Mouse (Mus musculus) liver, embryonic 14.5 days (tissue): ENCODE measurements around the gene Clasp1. TPM values are rescaled to one million over a fixed set of nuclear protein-coding genes. Genes with fewer than 3 reads are reported as not detected.

Source experiments
- ATAC-seq: fragments of 200-750 bp; cut with Nextera tagmentation; 2 replicates; pipeline ENCODE4 v1.8.0; 2017; ENCODE audit warnings: moderate number of reproducible peaks, mild to moderate bottlenecking, moderate library complexity; ENCODE audit not compliant: insufficient read depth
- DNase-seq, 3 experiments: peaks; one replicate each; pipeline ENCODE4 v3.0.0-alpha.2; 2012 to 2013; ENCODE audit warnings: low read depth in 3 of 3, low spot score in 3 of 3
- H3K27ac ChIP-seq: fragments of 300-500 bp; sonication (generic); 2 replicates; pipeline ENCODE4 v1.5.1; 2014; ENCODE audit warnings: moderate library complexity, mild to moderate bottlenecking, control low read depth, inconsistent platforms
- H3K27me3 ChIP-seq: fragments of 300-500 bp; sonication (generic); 2 replicates; pipeline ENCODE4 v1.6.1; 2014; ENCODE audit warnings: mild to moderate bottlenecking, low read length, moderate library complexity; ENCODE audit not compliant: control insufficient read depth, insufficient read depth
- H3K36me3 ChIP-seq: fragments of 300-500 bp; sonication (generic); replicated peaks from 2 replicates; pipeline ENCODE4 v1.6.1; 2014; ENCODE audit warnings: low read depth; ENCODE audit not compliant: control insufficient read depth, insufficient read depth
- H3K4me1 ChIP-seq, 2 experiments: fragments of 200-500 bp in 1 of 2; fragments of 300-500 bp in 1 of 2; sonication (generic) in 1 of 2; replicated peaks; 2 replicates each; pipeline ENCODE4 v1.6.1; 2012 to 2014; ENCODE audit warnings: antibody characterized with exemption in 1 of 2, inconsistent platforms in 1 of 2, low read length in 1 of 2; ENCODE audit not compliant: control insufficient read depth in 2 of 2, insufficient read depth in 2 of 2
- H3K4me2 ChIP-seq: fragments of 300-500 bp; sonication (generic); 2 replicates; pipeline ENCODE4 v1.6.1; 2014; ENCODE audit warnings: low read depth, mild to moderate bottlenecking, control low read depth, moderate library complexity
- H3K4me3 ChIP-seq, 2 experiments: fragments of 200-500 bp in 1 of 2; fragments of 300-500 bp in 1 of 2; sonication (generic) in 1 of 2; 2 replicates each; pipeline ENCODE4 v1.5.1; 2012 to 2014; ENCODE audit warnings: low read depth in 2 of 2, low read length in 2 of 2, mild to moderate bottlenecking in 2 of 2, control low read depth in 1 of 2, inconsistent platforms in 1 of 2, moderate library complexity in 1 of 2; ENCODE audit not compliant: insufficient read depth in 1 of 2
- H3K9ac ChIP-seq: fragments of 300-500 bp; sonication (generic); replicated peaks from 2 replicates; pipeline ENCODE4 v1.6.1; 2014; ENCODE audit warnings: mild to moderate bottlenecking, control low read depth, moderate library complexity
- H3K9me3 ChIP-seq: fragments of 300-500 bp; sonication (generic); 2 replicates; pipeline ENCODE4 v1.6.1; 2016; ENCODE audit warnings: low read length, mixed read lengths; ENCODE audit not compliant: control insufficient read depth
- CTCF ChIP-seq: IDR thresholded peaks from 2 replicates; pipeline ENCODE4 v1.5.1; 2016; ENCODE audit warnings: antibody characterized with exemption, low read depth, control low read depth
- EP300 ChIP-seq: IDR thresholded peaks from 2 replicates; pipeline ENCODE4 v1.6.1; 2016; ENCODE audit warnings: antibody characterized with exemption, low read depth
- WGBS: fragments of 180-500 bp; shearing (Covaris S2); extraction: QIAGEN DNeasy Blood & Tissue Kit; methylation state at CpG from one replicate; pipeline ENCODE4 v1.1.7; 2014; ENCODE audit not compliant: insufficient replicate concordance; 5-methylcytosine and 5-hydroxymethylcytosine counted together
- polyA plus RNA-seq, 2 experiments: library from polyadenylated mRNA; depleted of rRNA in 1 of 2; stranded (reverse) in 1 of 2; unstranded in 1 of 2; fragments of >200 nt; fragmentation: Nextera tagmentation in 1 of 2; extraction: Ambion mirVana in 1 of 2; gene quantifications; 2 replicates each; pipeline versions ENCODE4 v1.2.1 to v1.2.3; 2012 to 2014

The Clasp1 gene
- polyA plus RNA-seq, 2 experiments = 6.5 to 8.8 TPM

GRCm38 (mm10) chr1:118454817-118455216 is 66.0 kb downstream of the Clasp1 start:
- Histone ChIP-seq H3K27ac (no peak overlapping the region), H3K27me3 (no peaks in the 10 kb centered on the region), H3K9ac (no peak overlapping the region), H3K9me3 (no peaks in the 10 kb centered on the region), H3K4me1 (peaks cover 30 to 36% of the 10 kb centered on the region in 2 experiments), H3K4me3 (no peak overlapping the region), H3K4me2 (no peak overlapping the region), H3K36me3 (no peaks in the 10 kb centered on the region)
- DNase-seq (no peak), ATAC-seq (no peak)
- TF ChIP-seq EP300 = no peak
- TF ChIP-seq CTCF = no peak
- 79% methylated on average over 4 of the region's 4 CpGs for WGBS

- no peak for ATAC-seq
- Histone ChIP-seq H3K27me3 (no peaks in the 10 kb centered on the region), H3K4me1 (peaks cover 34 to 38% of the 10 kb centered on the region in 2 experiments), H3K36me3 (no peaks in the 10 kb centered on the region), H3K27ac (peak overlapping the region; percentile 97), H3K4me3 (peak overlapping the region; percentile 22 to 30), H3K9ac (peak overlapping the region; percentile 63), H3K4me2 (peak overlapping the region; percentile 87), H3K9me3 (no peaks in the 10 kb centered on the region)
- WGBS = 30% methylated on average over 11 of the region's 11 CpGs
- no peak for TF ChIP-seq CTCF
- peak; percentile 70 for TF ChIP-seq EP300
- DNase-seq = no peak
Measured at GRCm38 (mm10) chr1:118457256-118457882, 68.5 kb downstream of the Clasp1 start.

DNA sequence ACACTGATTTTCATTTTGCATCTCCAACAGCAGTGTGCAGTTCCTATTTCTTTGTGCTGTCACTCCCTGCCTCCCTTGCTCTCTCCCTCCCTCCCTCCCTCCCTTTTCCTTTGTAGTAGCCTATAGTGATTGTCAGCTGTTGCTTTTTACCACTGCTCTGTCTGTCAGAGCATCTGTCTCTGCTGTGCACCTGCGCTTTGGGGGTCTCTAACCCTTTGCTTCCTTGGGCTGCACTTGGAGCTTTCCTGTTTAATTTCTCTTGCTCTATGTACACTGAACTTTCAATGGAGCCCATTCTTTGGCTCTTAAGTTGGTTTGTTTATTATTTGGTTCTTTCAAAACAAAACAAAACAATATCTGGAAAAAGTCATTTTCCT is 69.0 kb downstream of the Clasp1 start:
- Histone ChIP-seq H3K27ac (peak overlapping the region; percentile 97), H3K4me2 (peak overlapping the region; percentile 87), H3K27me3 (no peaks in the 10 kb centered on the region), H3K9ac (peak overlapping the region; percentile 63), H3K4me3 (peak overlapping the region; percentile 22 to 30), H3K9me3 (no peaks in the 10 kb centered on the region), H3K36me3 (no peaks in the 10 kb centered on the region), H3K4me1 (peaks cover 34 to 38% of the 10 kb centered on the region in 2 experiments)
- TF ChIP-seq CTCF = no peak
- no peak for TF ChIP-seq EP300
- 43% methylated on average over 1 of the region's 1 CpGs for WGBS
- ATAC-seq (no peak), DNase-seq (no peak)

- H3K4me2 ChIP-seq = peak overlapping the region; percentile 87
- WGBS = 59% methylated on average over 3 of the region's 3 CpGs
- peak overlapping the region; percentile 97 for H3K27ac ChIP-seq
- H3K27me3 ChIP-seq = no peaks in the 10 kb centered on the region
- H3K9me3 ChIP-seq = no peaks in the 10 kb centered on the region
- peaks cover 34 to 38% of the 10 kb centered on the region in 2 experiments for H3K4me1 ChIP-seq
- TF ChIP-seq EP300 (no peak), CTCF (no peak)
- ATAC-seq (no peak), DNase-seq (no peak)
- H3K4me3 ChIP-seq = peak overlapping the region in 1 of 2 experiments; percentile 82; a peak in 3 of 4 replicates
- no peaks in the 10 kb centered on the region for H3K36me3 ChIP-seq
- peak overlapping the region; percentile 86 for H3K9ac ChIP-seq
Measured at GRCm38 (mm10) chr1:118458279-118458678, 69.4 kb downstream of the Clasp1 start.

GRCm38 (mm10) chr1:118458963-118459920 is 70.4 kb downstream of the Clasp1 start:
- peaks cover 34 to 38% of the 10 kb centered on the region in 2 experiments for H3K4me1 ChIP-seq
- peak overlapping the region; percentile 86 for H3K9ac ChIP-seq
- no peaks in the 10 kb centered on the region for H3K36me3 ChIP-seq
- H3K27ac ChIP-seq = peak overlapping the region; percentile 97
- ATAC-seq (peak; percentile 91), DNase-seq (peak; percentile 94 to 95 (median 95))
- peak overlapping the region; percentile 82 for H3K4me3 ChIP-seq
- H3K9me3 ChIP-seq = no peaks in the 10 kb centered on the region
- WGBS = 2% methylated on average over 53 of the region's 53 CpGs
- peak overlapping the region; percentile 87 for H3K4me2 ChIP-seq
- H3K27me3 ChIP-seq = no peaks in the 10 kb centered on the region
- TF ChIP-seq EP300 = peak; percentile 68
- peak; percentile 65 for TF ChIP-seq CTCF
